Mouse (Mus musculus) limb, embryonic 12.5 days (tissue): ENCODE measurements at regions not wholly inside any gene's neighbourhood (a gene's known extent, or its start where the extent isn't known, plus 50 kb on each side); places are given as distances from the start of the nearest gene placed in this dataset.

Source experiments
- ATAC-seq: fragments of 200-750 bp; cut with Nextera tagmentation; 2 replicates; pipeline ENCODE4 v1.8.0; 2017; ENCODE audit warnings: low read depth, moderate TSS enrichment; ENCODE audit not compliant: insufficient number of reproducible peaks, insufficient read depth, low FRiP score, low TSS enrichment
- H3K27ac ChIP-seq: fragments of 300-500 bp; sonication (generic); 2 replicates; pipeline ENCODE4 v1.5.1; 2016; ENCODE audit warnings: mild to moderate bottlenecking, moderate library complexity
- H3K27me3 ChIP-seq: fragments of 300-500 bp; sonication (generic); 2 replicates; pipeline ENCODE4 v1.6.1; 2016; ENCODE audit warnings: mild to moderate bottlenecking, moderate library complexity
- H3K36me3 ChIP-seq: fragments of 300-500 bp; sonication (generic); 2 replicates; pipeline ENCODE4 v1.6.1; 2016; ENCODE audit warnings: mild to moderate bottlenecking, moderate library complexity
- H3K4me1 ChIP-seq: fragments of 300-500 bp; sonication (generic); replicated peaks from 2 replicates; pipeline ENCODE4 v1.6.1; 2016
- H3K4me2 ChIP-seq: fragments of 300-500 bp; sonication (generic); 2 replicates; pipeline ENCODE4 v1.6.1; 2016; ENCODE audit warnings: mild to moderate bottlenecking, moderate library complexity
- H3K4me3 ChIP-seq: fragments of 300-500 bp; sonication (generic); replicated peaks from 2 replicates; pipeline ENCODE4 v1.5.1; 2016; ENCODE audit warnings: mild to moderate bottlenecking
- H3K9ac ChIP-seq: fragments of 300-500 bp; sonication (generic); replicated peaks from 2 replicates; pipeline ENCODE4 v1.6.1; 2016; ENCODE audit warnings: mild to moderate bottlenecking, moderate library complexity
- H3K9me3 ChIP-seq: fragments of 300-500 bp; sonication (generic); 2 replicates; pipeline ENCODE4 v1.6.1; 2016; ENCODE audit warnings: mild to moderate bottlenecking, moderate library complexity
- WGBS: fragments of 180-500 bp; shearing (Covaris S2); methylation state at CpG from one replicate; pipeline ENCODE4 v1.1.7; 2016; 5-methylcytosine and 5-hydroxymethylcytosine counted together

DNA sequence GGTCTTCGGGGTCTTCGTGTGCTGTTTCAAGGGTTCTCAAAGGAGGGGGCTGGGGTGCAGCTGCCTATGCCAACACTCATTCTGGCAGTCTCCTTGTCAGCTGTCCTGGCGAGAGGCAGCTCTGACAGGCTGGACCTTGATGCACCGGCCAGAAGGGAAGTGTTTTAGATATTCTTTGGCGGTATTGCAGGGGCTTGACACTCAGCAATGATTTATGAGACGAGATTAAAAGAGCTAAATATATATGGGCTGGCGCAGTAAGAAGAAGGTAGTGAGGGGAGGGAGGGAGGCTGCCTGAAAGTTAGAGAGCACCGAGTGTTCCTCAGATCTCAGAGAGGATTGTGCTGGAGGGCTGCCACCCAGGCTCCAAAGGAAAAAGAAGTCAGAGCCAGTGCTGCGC, 50.2 kb upstream of the Pdzd8 start:
- Histone ChIP-seq H3K4me2 (no peak overlapping the region), H3K27ac (no peak overlapping the region), H3K4me3 (no peak overlapping the region), H3K4me1 (peaks cover 9% of the 10 kb centered on the region), H3K9ac (no peak overlapping the region), H3K36me3 (no peaks in the 10 kb centered on the region), H3K27me3 (peaks cover 50% of the 10 kb centered on the region), H3K9me3 (no peaks in the 10 kb centered on the region)
- no peak for ATAC-seq
- 41% methylated on average over 9 of the region's 9 CpGs for WGBS

DNA sequence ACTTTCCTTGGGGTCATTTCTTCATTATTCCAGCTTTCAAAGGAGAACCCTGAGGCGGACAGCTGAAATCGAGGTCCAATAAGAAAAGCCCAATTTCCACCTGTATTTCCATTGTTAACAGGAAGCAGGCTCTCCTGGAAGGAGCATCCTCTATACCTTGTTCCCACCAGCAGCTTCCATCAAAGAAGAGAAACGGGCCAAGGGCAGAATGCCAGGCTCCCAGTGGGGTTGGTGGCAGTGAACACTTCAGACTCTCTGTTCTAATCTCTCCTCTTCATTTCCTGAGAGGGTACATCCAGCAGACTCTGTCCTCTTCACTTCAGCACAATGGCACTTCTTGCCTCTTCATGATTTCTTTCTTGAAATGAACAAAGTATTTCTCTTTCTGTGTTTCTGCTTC, 50.9 kb upstream of the Pdzd8 start:
- H3K4me1 ChIP-seq, result peaks cover 14% of the 10 kb centered on the region
- no peak overlapping the region for H3K4me3 ChIP-seq
- no peak overlapping the region for H3K9ac ChIP-seq
- no peaks in the 10 kb centered on the region for H3K9me3 ChIP-seq
- no peak overlapping the region for H3K4me2 ChIP-seq
- no peak overlapping the region for H3K27ac ChIP-seq
- 73% methylated on average over 3 of the region's 3 CpGs for WGBS
- peaks cover 54% of the 10 kb centered on the region for H3K27me3 ChIP-seq
- H3K36me3 ChIP-seq, result no peaks in the 10 kb centered on the region
- ATAC-seq, result no peak

DNA sequence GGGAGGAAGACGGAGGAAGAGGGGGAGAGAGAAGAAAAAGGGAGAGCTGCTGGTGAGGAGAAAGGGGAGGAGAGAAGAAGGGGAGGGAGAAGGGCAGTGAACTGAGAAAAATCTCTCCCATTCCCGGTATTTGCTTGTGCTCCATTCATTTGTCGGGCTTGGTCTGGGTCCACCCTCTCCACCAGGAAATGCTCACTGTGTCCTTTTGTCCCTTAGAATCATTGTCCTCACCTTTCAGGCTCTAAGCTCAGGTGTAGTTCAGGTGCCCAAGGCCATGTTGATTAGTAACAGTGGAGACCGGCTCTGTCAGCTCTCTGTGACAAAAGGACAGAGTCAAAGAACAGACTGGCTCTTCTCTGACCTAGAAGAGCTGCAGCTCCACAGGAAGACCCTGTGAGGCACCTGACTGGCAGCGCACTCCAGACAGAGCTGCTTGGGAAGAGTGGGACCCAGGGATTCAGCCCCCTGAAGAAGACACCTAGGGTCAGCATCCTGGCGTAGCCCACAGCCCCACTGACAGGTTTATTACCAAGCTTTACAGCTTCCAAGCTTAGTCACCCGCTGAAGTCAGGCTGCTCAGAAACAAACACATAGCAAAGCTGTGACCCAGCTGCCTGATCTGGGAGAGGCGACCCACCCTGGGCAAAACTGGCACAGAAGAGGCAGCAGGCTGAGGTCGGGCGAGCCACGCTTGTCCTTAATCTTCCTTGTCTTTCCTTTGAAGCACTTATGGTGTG, 54.4 kb upstream of the Pdzd8 start:
- peaks cover 6% of the 10 kb centered on the region; the same call in 1 of the 2 replicates for H3K4me1 ChIP-seq

DNA sequence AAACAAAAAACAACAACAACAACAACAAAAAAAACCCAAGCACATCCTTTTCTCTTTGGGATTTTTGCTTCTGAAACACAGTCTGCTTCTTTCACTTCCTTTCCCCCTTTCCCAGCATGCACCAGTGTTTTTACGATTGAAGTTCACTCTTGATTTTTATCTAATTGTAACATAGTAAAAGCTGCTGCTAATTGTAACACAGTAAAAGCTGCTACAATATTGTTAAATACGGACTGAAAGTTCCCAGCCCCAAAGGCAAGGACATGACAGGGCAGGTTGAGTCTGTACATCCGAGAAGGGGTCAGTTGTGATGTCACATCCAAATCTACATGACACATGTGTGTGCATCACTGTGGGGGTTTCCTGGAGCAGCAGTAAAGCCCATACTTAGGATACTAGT, 55.7 kb upstream of the Pdzd8 start:
- no peak overlapping the region for H3K4me3 ChIP-seq
- peaks cover 6% of the 10 kb centered on the region; the same call in 1 of the 2 replicates for H3K4me1 ChIP-seq
- H3K4me2 ChIP-seq, result no peak overlapping the region
- H3K36me3 ChIP-seq, result no peaks in the 10 kb centered on the region
- no peak for ATAC-seq
- no peak overlapping the region for H3K27ac ChIP-seq
- no peaks in the 10 kb centered on the region for H3K9me3 ChIP-seq
- H3K27me3 ChIP-seq, result peaks cover 65% of the 10 kb centered on the region
- no peak overlapping the region for H3K9ac ChIP-seq
- WGBS, result 53% methylated on average over 3 of the region's 3 CpGs

More for the DNA sequence above, 54.4 kb upstream of the Pdzd8 start:
- H3K27ac ChIP-seq, result no peak overlapping the region
- H3K4me3 ChIP-seq, result no peak overlapping the region
- H3K9ac ChIP-seq, result no peak overlapping the region
- no peak for ATAC-seq
- no peaks in the 10 kb centered on the region for H3K9me3 ChIP-seq
- H3K4me2 ChIP-seq, result no peak overlapping the region
- peaks cover 69% of the 10 kb centered on the region for H3K27me3 ChIP-seq
- WGBS, result 11% methylated on average over 11 of the region's 11 CpGs
- no peaks in the 10 kb centered on the region for H3K36me3 ChIP-seq

DNA sequence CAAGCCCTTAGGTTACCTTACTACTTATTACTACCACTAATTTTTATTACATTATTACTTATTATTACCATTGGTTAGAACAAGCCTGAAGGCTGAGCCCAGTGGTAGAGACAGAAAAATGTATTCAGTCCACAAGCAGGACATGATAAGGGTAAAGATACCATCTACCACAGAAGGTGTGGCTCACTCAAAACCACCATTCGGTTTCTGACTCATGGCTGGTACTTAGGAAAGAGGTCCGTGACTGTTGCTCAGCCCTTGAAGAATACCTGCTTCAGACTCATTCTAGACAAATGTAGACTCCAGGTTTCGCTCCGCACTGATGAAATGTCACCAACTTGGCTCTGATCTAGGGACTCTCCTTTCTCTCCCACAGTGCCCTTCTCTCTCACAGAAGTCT, 56.1 kb upstream of the Emx2 start:
- H3K27ac ChIP-seq, result no peak overlapping the region
- no peaks in the 10 kb centered on the region for H3K36me3 ChIP-seq
- peaks cover 6% of the 10 kb centered on the region; the same call in 1 of the 2 replicates for H3K4me1 ChIP-seq
- H3K9ac ChIP-seq, result no peak overlapping the region
- no peak overlapping the region for H3K4me2 ChIP-seq
- no peak for ATAC-seq
- peaks cover 59% of the 10 kb centered on the region for H3K27me3 ChIP-seq
- no peak overlapping the region for H3K4me3 ChIP-seq
- H3K9me3 ChIP-seq, result no peaks in the 10 kb centered on the region
- 93% methylated on average over 4 of the region's 4 CpGs for WGBS

DNA sequence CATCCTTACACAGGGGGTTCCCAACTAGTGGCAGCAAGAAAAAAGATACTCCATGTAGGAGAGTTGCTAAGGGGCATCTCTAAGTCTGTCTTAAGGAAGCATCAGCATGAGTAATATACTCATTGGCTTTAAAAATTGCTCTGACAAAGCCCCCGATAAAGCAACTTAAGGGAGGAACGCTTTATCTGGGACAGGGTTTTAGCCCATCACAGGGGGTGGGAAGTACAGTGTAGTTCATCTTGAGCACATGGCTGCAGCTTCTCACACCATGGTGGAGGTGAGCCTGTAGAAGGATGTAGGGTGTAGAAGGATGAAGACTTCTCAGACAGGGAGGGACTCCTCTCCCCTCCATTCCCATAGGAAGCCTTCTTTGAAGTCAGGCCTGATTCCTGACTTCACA, 54.1 kb upstream of the Emx2 start:
- 92% methylated on average over 2 of the region's 2 CpGs for WGBS
- H3K4me1 ChIP-seq, result peaks cover 6% of the 10 kb centered on the region; the same call in 1 of the 2 replicates
- no peaks in the 10 kb centered on the region for H3K36me3 ChIP-seq
- peaks cover 50% of the 10 kb centered on the region for H3K27me3 ChIP-seq
- H3K27ac ChIP-seq, result no peak overlapping the region
- ATAC-seq, result no peak
- H3K9ac ChIP-seq, result no peak overlapping the region
- no peak overlapping the region for H3K4me2 ChIP-seq
- H3K9me3 ChIP-seq, result no peaks in the 10 kb centered on the region
- H3K4me3 ChIP-seq, result no peak overlapping the region

DNA sequence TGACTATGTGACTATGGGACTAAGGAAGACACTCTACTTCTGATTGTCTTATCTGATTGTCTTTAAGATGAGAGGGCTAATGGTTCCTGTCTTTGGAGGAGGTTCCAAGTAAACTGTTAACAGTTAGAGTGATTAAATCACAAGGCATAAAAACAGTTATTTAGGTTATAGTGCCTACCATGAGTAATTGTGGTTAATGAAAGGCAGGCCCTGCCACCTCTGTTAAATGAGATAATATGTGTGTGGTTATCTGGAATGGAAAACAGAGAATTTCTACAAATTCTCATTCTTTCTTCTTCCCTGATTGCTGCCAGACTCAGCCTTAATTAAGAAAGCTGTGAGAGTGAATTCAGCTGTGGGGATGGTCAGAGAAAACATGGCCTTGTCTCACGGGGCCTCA, 53.4 kb upstream of the Emx2 start:
- Histone ChIP-seq H3K36me3 (no peaks in the 10 kb centered on the region), H3K9ac (no peak overlapping the region), H3K27me3 (peaks cover 43% of the 10 kb centered on the region), H3K4me3 (no peak overlapping the region), H3K4me2 (no peak overlapping the region), H3K9me3 (no peaks in the 10 kb centered on the region), H3K27ac (no peak overlapping the region), H3K4me1 (peaks cover 6% of the 10 kb centered on the region; the same call in 1 of the 2 replicates)
- no peak for ATAC-seq
- 79% methylated on average over 1 of the region's 1 CpGs for WGBS

DNA sequence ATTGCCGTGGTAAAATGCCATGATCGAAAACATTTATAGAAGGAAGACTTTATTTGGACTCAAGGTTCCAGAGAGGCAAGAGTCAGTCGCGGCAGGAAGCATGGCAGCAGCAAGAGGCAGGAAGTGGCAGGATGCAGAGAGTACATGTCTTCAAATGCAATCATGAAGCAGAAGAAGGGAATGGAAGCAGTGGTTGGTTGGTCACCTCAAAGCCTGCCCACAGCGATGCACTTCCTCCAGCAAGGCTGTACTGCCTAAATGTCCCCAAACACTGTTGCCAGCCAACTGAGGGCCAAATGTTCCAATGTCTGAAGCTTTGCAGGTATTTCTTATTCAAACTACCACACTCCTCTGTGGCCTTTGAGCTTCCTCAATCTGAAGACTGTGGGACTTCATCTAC, 52.6 kb upstream of the Emx2 start:
- Histone ChIP-seq H3K9me3 (no peaks in the 10 kb centered on the region), H3K9ac (no peak overlapping the region), H3K4me3 (no peak overlapping the region), H3K4me1 (peaks cover 6% of the 10 kb centered on the region; the same call in 1 of the 2 replicates), H3K27me3 (peaks cover 35% of the 10 kb centered on the region), H3K27ac (no peak overlapping the region), H3K4me2 (no peak overlapping the region), H3K36me3 (no peaks in the 10 kb centered on the region)
- no peak for ATAC-seq
- WGBS, result 95% methylated on average over 5 of the region's 5 CpGs

DNA sequence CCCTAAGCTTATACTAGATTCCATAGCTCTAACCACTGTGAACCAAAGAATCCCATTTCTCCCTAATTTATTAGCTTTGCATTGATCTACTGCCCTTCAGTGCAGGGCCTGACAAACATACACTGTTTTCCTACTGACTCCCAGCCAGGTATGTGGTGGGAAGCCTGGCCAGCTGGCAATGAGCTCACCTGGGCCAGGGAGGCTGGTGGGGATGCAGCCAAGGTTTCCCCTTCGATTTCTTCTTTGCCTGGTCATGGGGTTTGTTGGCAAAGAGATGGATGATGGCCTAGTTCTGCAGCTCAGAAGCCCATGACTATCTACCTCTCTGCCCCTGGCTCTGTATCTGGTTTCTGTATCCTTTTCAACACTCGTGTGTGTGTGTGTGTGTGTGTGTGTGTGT, 50.1 kb upstream of the Emx2 start:
- Histone ChIP-seq H3K27ac (no peak overlapping the region), H3K9me3 (no peaks in the 10 kb centered on the region), H3K36me3 (no peaks in the 10 kb centered on the region), H3K9ac (no peak overlapping the region), H3K4me3 (no peak overlapping the region), H3K27me3 (peaks cover 29% of the 10 kb centered on the region), H3K4me1 (peaks cover 2% of the 10 kb centered on the region; the same call in 1 of the 2 replicates), H3K4me2 (no peak overlapping the region)
- ATAC-seq, result no peak
- WGBS, result 73% methylated on average over 2 of the region's 2 CpGs
